11 mouse cellular contexts compared by ENCODE assay signal in genomic region chr9:21329041-21329440, GRCm38 (mm10). TPM values are rescaled to one million over a fixed set of nuclear protein-coding genes. Genes with fewer than 3 reads are reported as not detected.
DNase-seq lines count a peak whose midpoint lies in the region; ATAC-seq lines count a peak whose summit lies in the region.
"Had no signal": no experiment of that assay in that cellular context is flagged by ENCODE, and none has a peak within 500 bp of the region (broad histone marks: within the 10 kb centered on the region; RNA-seq: fewer than 3 reads in every experiment).

No protein-coding gene starts in this region.

- H3K4me2 ChIP-seq in heart, embryonic 12.5 days = no peak overlapping the region
- no peak overlapping the region for H3K4me2 ChIP-seq in lung, embryonic 16.5 days (ENCODE audit: low read depth, low read length)
- H3K4me2 ChIP-seq: embryonic facial prominence, embryonic 12.5 days; midbrain, embryonic 15.5 days had no signal

- H3K9me3 ChIP-seq in heart, embryonic 12.5 days (replicated peaks) = no peaks in the 10 kb centered on the region
- no peaks in the 10 kb centered on the region for H3K9me3 ChIP-seq in lung, embryonic 16.5 days (ENCODE audit: control insufficient read depth, low read length)
- H3K9me3 ChIP-seq in forebrain, embryonic 10.5 days = no peaks in the 10 kb centered on the region
- H3K9me3 ChIP-seq: embryonic facial prominence, embryonic 12.5 days; midbrain, embryonic 15.5 days had no signal

- no peak for ATAC-seq in heart, embryonic 12.5 days (ENCODE audit: insufficient number of reproducible peaks, low FRiP score)
- ATAC-seq in lung, embryonic 16.5 days (ENCODE audit: low read depth) = peak; percentile 75
- ATAC-seq in erythroblast, adult 5-6 weeks (replicated peaks; ENCODE audit: low FRiP score, poor library complexity, severe bottlenecking) = no peak
- ATAC-seq in megakaryocyte progenitor cell, adult 5-6 weeks (replicated peaks; ENCODE audit: poor library complexity) = no peak
- ATAC-seq: midbrain, embryonic 15.5 days had no signal

- peaks cover 62% of the 10 kb centered on the region for H3K4me1 ChIP-seq in heart, embryonic 12.5 days (replicated peaks)
- H3K4me1 ChIP-seq in lung, embryonic 16.5 days (replicated peaks; ENCODE audit: control insufficient read depth, insufficient read depth, low read length) = peaks cover 34% of the 10 kb centered on the region
- H3K4me1 ChIP-seq in forebrain, embryonic 10.5 days = peaks cover 26% of the 10 kb centered on the region

- H3K27me3 ChIP-seq in heart, embryonic 12.5 days (replicated peaks) = no peaks in the 10 kb centered on the region
- H3K27me3 ChIP-seq in lung, embryonic 16.5 days (ENCODE audit: control insufficient read depth, insufficient read depth, low read depth, low read length) = no peaks in the 10 kb centered on the region
- H3K27me3 ChIP-seq in forebrain, embryonic 10.5 days (ENCODE audit: poor library complexity, severe bottlenecking) = no peaks in the 10 kb centered on the region
- H3K27me3 ChIP-seq: embryonic facial prominence, embryonic 12.5 days; midbrain, embryonic 15.5 days had no signal

- no peak overlapping the region for H3K9ac ChIP-seq in heart, embryonic 12.5 days
- H3K9ac ChIP-seq in lung, embryonic 16.5 days (ENCODE audit: low read length) = no peak overlapping the region
- H3K9ac ChIP-seq: embryonic facial prominence, embryonic 12.5 days; midbrain, embryonic 15.5 days had no signal

- peak overlapping the region; percentile 53 for H3K27ac ChIP-seq in heart, embryonic 12.5 days (ENCODE audit: poor library complexity, severe bottlenecking)
- peak overlapping the region; percentile 66 for H3K27ac ChIP-seq in lung, embryonic 16.5 days (ENCODE audit: low read length)
- H3K27ac ChIP-seq in forebrain, embryonic 10.5 days = no peak overlapping the region
- H3K27ac ChIP-seq: embryonic facial prominence, embryonic 12.5 days; midbrain, embryonic 15.5 days had no signal

- no peak overlapping the region for H3K4me3 ChIP-seq in heart, embryonic 12.5 days
- no peak overlapping the region for H3K4me3 ChIP-seq in lung, embryonic 16.5 days (ENCODE audit: low read length)
- H3K4me3 ChIP-seq in forebrain, embryonic 10.5 days = no peak overlapping the region
- H3K4me3 ChIP-seq: embryonic facial prominence, embryonic 12.5 days; midbrain, embryonic 15.5 days had no signal

- WGBS in heart, embryonic 12.5 days = 22% methylated on average over 4 of the region's 5 CpGs
- WGBS in lung, embryonic 16.5 days = 15% methylated on average over 3 of the region's 5 CpGs
- WGBS in forebrain, embryonic 10.5 days = 81% methylated on average over 3 of the region's 5 CpGs

- peak; percentile 55 for DNase-seq in gastrocnemius, adult 18-20 months (ENCODE audit: low spot score)
- no peak for DNase-seq in gastrocnemius, postnatal 4 days (ENCODE audit: low spot score in 2 of 2)
- peak; percentile 23 to 57 for DNase-seq in adrenal gland, postnatal 36 days
- DNase-seq in forebrain, embryonic 10.5 days (ENCODE audit: extremely low spot score, low spot score) = no peak
- DNase-seq: kidney, postnatal 36 days had no signal

- H3K36me3 ChIP-seq in heart, embryonic 12.5 days = peaks cover 15% of the 10 kb centered on the region
- 0 out of 2 replicates have a peak, but pooled peaks cover 3% of the 10 kb centered on the region for H3K36me3 ChIP-seq in lung, embryonic 16.5 days (ENCODE audit: control insufficient read depth, insufficient read depth, low read length)
- H3K36me3 ChIP-seq in forebrain, embryonic 10.5 days (replicated peaks) = peaks cover 29% of the 10 kb centered on the region
- H3K36me3 ChIP-seq: midbrain, embryonic 15.5 days had no signal

RNA-seq across cellular contexts. Expression of gene Slc44a2, which starts 8.5 kb away (rescaled TPM):
- 100 to 1,000 TPM; 159 to 162 TPM for total RNA-seq in gastrocnemius, adult 18-20 months (2021)
- 100 to 1,000 TPM; 139 to 151 TPM for total RNA-seq in gastrocnemius, postnatal 4 days (2021)
- 10 to 100 TPM; 35.2 to 54.2 TPM for total RNA-seq in adrenal gland, postnatal 36 days (2021)
- polyA plus RNA-seq in heart, embryonic 12.5 days (2016; fragmentation: Nextera tagmentation; extraction: Ambion mirVana) = 69.1 and 73.6 TPM in 2 replicates
- polyA plus RNA-seq in lung, embryonic 16.5 days (2015; fragmentation: Nextera tagmentation; extraction: Ambion mirVana) = 178 and 186 TPM in 2 replicates
- 10.6 and 17.1 TPM in 2 replicates for total RNA-seq in erythroblast, adult 5-6 weeks (2015; ENCODE audit: low replicate concordance)
- total RNA-seq in erythroblast, adult 5-6 weeks (2017; ENCODE audit: low replicate concordance) = 11.7 and 14.5 TPM in 2 replicates
- total RNA-seq in megakaryocyte progenitor cell, adult 5-6 weeks (2015) = 80.9 and 85.5 TPM in 2 replicates
- total RNA-seq in megakaryocyte progenitor cell, adult 5-6 weeks (2017) = 66.8 and 68.2 TPM in 2 replicates
- polyA plus RNA-seq in forebrain, embryonic 10.5 days (2016; fragmentation: Nextera tagmentation; extraction: Ambion mirVana) = 62.6 and 71.5 TPM in 2 replicates

RNA-seq across cellular contexts. Expression of gene Ap1m2, which starts 16.9 kb away (rescaled TPM):
- not detected for total RNA-seq in gastrocnemius, adult 18-20 months (2021)
- total RNA-seq in gastrocnemius, postnatal 4 days (2021) = not detected
- total RNA-seq in adrenal gland, postnatal 36 days (2021) = not detected
- 0.23 and 0.58 TPM in 2 replicates for polyA plus RNA-seq in heart, embryonic 12.5 days (2016; fragmentation: Nextera tagmentation; extraction: Ambion mirVana)
- 50.0 and 53.2 TPM in 2 replicates for polyA plus RNA-seq in lung, embryonic 16.5 days (2015; fragmentation: Nextera tagmentation; extraction: Ambion mirVana)
- 0.58 TPM in 1 of 2 replicates, not detected in the other for total RNA-seq in erythroblast, adult 5-6 weeks (2015; ENCODE audit: low replicate concordance)
- total RNA-seq in erythroblast, adult 5-6 weeks (2017; ENCODE audit: low replicate concordance) = not detected in 2 replicates
- 0.32 and 0.57 TPM in 2 replicates for total RNA-seq in megakaryocyte progenitor cell, adult 5-6 weeks (2015)
- total RNA-seq in megakaryocyte progenitor cell, adult 5-6 weeks (2017) = 0.44 and 2.8 TPM in 2 replicates
- 6.3 and 8.5 TPM in 2 replicates for polyA plus RNA-seq in forebrain, embryonic 10.5 days (2016; fragmentation: Nextera tagmentation; extraction: Ambion mirVana)

RNA-seq across cellular contexts. Expression of gene Cdkn2d, which starts 37.8 kb away (rescaled TPM):
- 1 to 10 TPM; 8.0 to 8.3 TPM for total RNA-seq in gastrocnemius, adult 18-20 months (2021)
- total RNA-seq in gastrocnemius, postnatal 4 days (2021) = 10 to 100 TPM; 20.5 to 24.0 TPM
- total RNA-seq in adrenal gland, postnatal 36 days (2021) = 10 to 100 TPM; 14.2 to 16.0 TPM
- 88.5 and 89.2 TPM in 2 replicates for polyA plus RNA-seq in heart, embryonic 12.5 days (2016; fragmentation: Nextera tagmentation; extraction: Ambion mirVana)
- 57.7 TPM in 2 replicates for polyA plus RNA-seq in lung, embryonic 16.5 days (2015; fragmentation: Nextera tagmentation; extraction: Ambion mirVana)
- total RNA-seq in erythroblast, adult 5-6 weeks (2015; ENCODE audit: low replicate concordance) = 29.4 and 40.1 TPM in 2 replicates
- 15.9 and 25.5 TPM in 2 replicates for total RNA-seq in erythroblast, adult 5-6 weeks (2017; ENCODE audit: low replicate concordance)
- total RNA-seq in megakaryocyte progenitor cell, adult 5-6 weeks (2015) = 24.1 and 24.3 TPM in 2 replicates
- 11.2 and 16.1 TPM in 2 replicates for total RNA-seq in megakaryocyte progenitor cell, adult 5-6 weeks (2017)
- polyA plus RNA-seq in forebrain, embryonic 10.5 days (2016; fragmentation: Nextera tagmentation; extraction: Ambion mirVana) = 40.4 and 42.9 TPM in 2 replicates

RNA-seq across cellular contexts. Expression of gene Ilf3, which starts 38.6 kb away (rescaled TPM):
- 10 to 100 TPM; 17.3 to 22.2 TPM for total RNA-seq in gastrocnemius, adult 18-20 months (2021)
- total RNA-seq in gastrocnemius, postnatal 4 days (2021) = 10 to 100 TPM; 65.2 to 75.5 TPM
- 10 to 100 TPM; 52.6 to 66.1 TPM for total RNA-seq in adrenal gland, postnatal 36 days (2021)
- polyA plus RNA-seq in heart, embryonic 12.5 days (2016; fragmentation: Nextera tagmentation; extraction: Ambion mirVana) = 139 and 142 TPM in 2 replicates
- polyA plus RNA-seq in lung, embryonic 16.5 days (2015; fragmentation: Nextera tagmentation; extraction: Ambion mirVana) = 160 and 168 TPM in 2 replicates
- total RNA-seq in erythroblast, adult 5-6 weeks (2015; ENCODE audit: low replicate concordance) = 12.5 and 15.2 TPM in 2 replicates
- total RNA-seq in erythroblast, adult 5-6 weeks (2017; ENCODE audit: low replicate concordance) = 14.2 and 16.5 TPM in 2 replicates
- 55.7 and 56.9 TPM in 2 replicates for total RNA-seq in megakaryocyte progenitor cell, adult 5-6 weeks (2015)
- 97.5 and 100 TPM in 2 replicates for total RNA-seq in megakaryocyte progenitor cell, adult 5-6 weeks (2017)
- polyA plus RNA-seq in forebrain, embryonic 10.5 days (2016; fragmentation: Nextera tagmentation; extraction: Ambion mirVana) = 328 and 336 TPM in 2 replicates

RNA-seq across cellular contexts. Expression of gene Kri1, which starts 41.3 kb away (rescaled TPM):
- total RNA-seq in gastrocnemius, adult 18-20 months (2021) = 1 to 10 TPM; 8.0 to 9.3 TPM
- 10 to 100 TPM; 18.1 to 21.3 TPM for total RNA-seq in gastrocnemius, postnatal 4 days (2021)
- total RNA-seq in adrenal gland, postnatal 36 days (2021) = 10 to 100 TPM; 24.8 to 32.2 TPM
- 11.9 and 13.6 TPM in 2 replicates for polyA plus RNA-seq in heart, embryonic 12.5 days (2016; fragmentation: Nextera tagmentation; extraction: Ambion mirVana)
- 15.8 and 16.7 TPM in 2 replicates for polyA plus RNA-seq in lung, embryonic 16.5 days (2015; fragmentation: Nextera tagmentation; extraction: Ambion mirVana)
- 14.0 and 26.7 TPM in 2 replicates for total RNA-seq in erythroblast, adult 5-6 weeks (2015; ENCODE audit: low replicate concordance)
- total RNA-seq in erythroblast, adult 5-6 weeks (2017; ENCODE audit: low replicate concordance) = 16.7 and 22.3 TPM in 2 replicates
- total RNA-seq in megakaryocyte progenitor cell, adult 5-6 weeks (2015) = 33.8 and 38.8 TPM in 2 replicates
- total RNA-seq in megakaryocyte progenitor cell, adult 5-6 weeks (2017) = 83.1 and 87.6 TPM in 2 replicates
- polyA plus RNA-seq in forebrain, embryonic 10.5 days (2016; fragmentation: Nextera tagmentation; extraction: Ambion mirVana) = 18.3 and 18.8 TPM in 2 replicates

Comparison
In these comparisons a context has a peak if more than half of its experiments do, and no peak if none do; other contexts are left out.
1. DNase-seq: peak in gastrocnemius, adult 18-20 months (single experiment) and adrenal gland, postnatal 36 days (2 of 2); none in gastrocnemius, postnatal 4 days (0 of 2) and forebrain, embryonic 10.5 days (single experiment).